Mouse (Mus musculus): Measurements from ENCODE around the gene Osgin1. TPM values are rescaled to one million over a fixed set of nuclear protein-coding genes. Genes with fewer than 3 reads are reported as not detected.

The Osgin1 gene
- polyA plus RNA-seq, 1 experiment = 14.3 TPM

GRCm38 (mm10) chr8:119456045-119456444, 22.1 kb downstream of the Osgin1 start:
- Histone ChIP-seq H3ac (ENCODE audit: control insufficient read depth, insufficient read length) (no peak overlapping the region), H3K4me2 (ENCODE audit: low read depth) (no peak overlapping the region), H3K36me3 (ENCODE audit: control insufficient read depth, insufficient read depth) (no peaks in the 10 kb centered on the region), H3K79me2 (ENCODE audit: control insufficient read depth, insufficient read depth) (no peaks in the 10 kb centered on the region), H3K4me3 (no peak overlapping the region), H3K27me3 (ENCODE audit: control insufficient read depth, insufficient read depth, insufficient read length) (peaks cover 13% of the 10 kb centered on the region)
- no peak for TF ChIP-seq REST (IDR thresholded peaks at IDR 0.05; ENCODE audit: insufficient read depth, insufficient read length)
- no peak for TF ChIP-seq USF1 (IDR thresholded peaks at IDR 0.05; ENCODE audit: low read depth)
- TF ChIP-seq TCF12 (IDR thresholded peaks at IDR 0.05; ENCODE audit: insufficient read depth, poor library complexity, severe bottlenecking) = no peak

GRCm38 (mm10) chr8:119459724-119460123, 25.8 kb downstream of the Osgin1 start:
- H3ac ChIP-seq (ENCODE audit: control insufficient read depth, insufficient read length) = no peak overlapping the region
- no peak overlapping the region for H3K4me2 ChIP-seq (ENCODE audit: low read depth)
- H3K36me3 ChIP-seq (ENCODE audit: control insufficient read depth, insufficient read depth) = no peaks in the 10 kb centered on the region
- H3K27me3 ChIP-seq (ENCODE audit: control insufficient read depth, insufficient read depth, insufficient read length) = peaks cover 50% of the 10 kb centered on the region
- no peak overlapping the region for H3K4me3 ChIP-seq
- TF ChIP-seq REST (IDR thresholded peaks at IDR 0.05; ENCODE audit: insufficient read depth, insufficient read length) = no peak
- no peak for TF ChIP-seq MAX (IDR thresholded peaks at IDR 0.05; ENCODE audit: low read depth)
- TF ChIP-seq CEBPB (IDR thresholded peaks at IDR 0.05; ENCODE audit: insufficient read depth, poor library complexity, severe bottlenecking) = no peak
- TF ChIP-seq MYOG (IDR thresholded peaks at IDR 0.05; ENCODE audit: control insufficient read depth in 1 of 3, insufficient read depth in 1 of 3, insufficient read length in 2 of 3, low read depth in 2 of 3) = no peak
- TF ChIP-seq POLR2A (IDR thresholded peaks at IDR 0.05; ENCODE audit: insufficient read length, low read depth) = no peak
- no peak for TF ChIP-seq USF1 (IDR thresholded peaks at IDR 0.05; ENCODE audit: low read depth)
- TF ChIP-seq E2F4 (IDR thresholded peaks at IDR 0.05; ENCODE audit: insufficient read depth) = no peak
- TF ChIP-seq POLR2AphosphoS2 (IDR thresholded peaks at IDR 0.05; ENCODE audit: insufficient read length, low read depth) = no peak
- no peak for TF ChIP-seq TCF3 (IDR thresholded peaks at IDR 0.05; ENCODE audit: insufficient read length, low read depth)
- H3K79me2 ChIP-seq (ENCODE audit: control insufficient read depth, insufficient read depth) = no peaks in the 10 kb centered on the region

- no peaks in the 10 kb centered on the region for H3K79me2 ChIP-seq (ENCODE audit: control insufficient read depth, insufficient read depth)
- H3K27me3 ChIP-seq (ENCODE audit: control insufficient read depth, insufficient read depth, insufficient read length) = peaks cover 66% of the 10 kb centered on the region
- H3K4me2 ChIP-seq (ENCODE audit: low read depth) = no peak overlapping the region
- TF ChIP-seq MAX (IDR thresholded peaks at IDR 0.05; ENCODE audit: low read depth) (no peak), MYOG (IDR thresholded peaks at IDR 0.05; ENCODE audit: control insufficient read depth in 1 of 3, insufficient read depth in 1 of 3, insufficient read length in 2 of 3, low read depth in 2 of 3) (no peak), POLR2A (IDR thresholded peaks at IDR 0.05; ENCODE audit: insufficient read length, low read depth) (no peak), CEBPB (IDR thresholded peaks at IDR 0.05; ENCODE audit: insufficient read depth, poor library complexity, severe bottlenecking) (no peak), MYOD1 (IDR thresholded peaks at IDR 0.05; ENCODE audit: control insufficient read depth in 1 of 3, insufficient read length in 2 of 3, low read depth in 2 of 3) (no peak), USF1 (IDR thresholded peaks at IDR 0.05; ENCODE audit: low read depth) (no peak), E2F4 (IDR thresholded peaks at IDR 0.05; ENCODE audit: insufficient read depth) (no peak), REST (IDR thresholded peaks at IDR 0.05; ENCODE audit: insufficient read depth, insufficient read length) (no peak), TCF3 (IDR thresholded peaks at IDR 0.05; ENCODE audit: insufficient read length, low read depth) (no peak), SRF (IDR thresholded peaks at IDR 0.05; ENCODE audit: control insufficient read depth, insufficient read length, low read depth) (no peak), POLR2AphosphoS2 (IDR thresholded peaks at IDR 0.05; ENCODE audit: insufficient read length, low read depth) (no peak), TCF12 (IDR thresholded peaks at IDR 0.05; ENCODE audit: insufficient read depth, poor library complexity, severe bottlenecking) (no peak)
- no peak overlapping the region for H3K4me3 ChIP-seq
- no peaks in the 10 kb centered on the region for H3K36me3 ChIP-seq (ENCODE audit: control insufficient read depth, insufficient read depth)
- H3ac ChIP-seq (ENCODE audit: control insufficient read depth, insufficient read length) = no peak overlapping the region
Observed at GRCm38 (mm10) chr8:119461356-119461755, 27.4 kb downstream of the Osgin1 start.

GRCm38 (mm10) chr8:119463709-119464108, 29.8 kb downstream of the Osgin1 start:
- Histone ChIP-seq H3K36me3 (ENCODE audit: control insufficient read depth, insufficient read depth) (no peaks in the 10 kb centered on the region), H3ac (ENCODE audit: control insufficient read depth, insufficient read length) (no peak overlapping the region), H3K4me3 (no peak overlapping the region), H3K27me3 (ENCODE audit: control insufficient read depth, insufficient read depth, insufficient read length) (peaks cover 88% of the 10 kb centered on the region), H3K4me2 (ENCODE audit: low read depth) (no peak overlapping the region), H3K79me2 (ENCODE audit: control insufficient read depth, insufficient read depth) (no peaks in the 10 kb centered on the region)
- TF ChIP-seq E2F4 (IDR thresholded peaks at IDR 0.05; ENCODE audit: insufficient read depth) = no peak
- TF ChIP-seq MYOD1 (IDR thresholded peaks at IDR 0.05; ENCODE audit: control insufficient read depth in 1 of 3, insufficient read length in 2 of 3, low read depth in 2 of 3) = no peak
- no peak for TF ChIP-seq USF1 (IDR thresholded peaks at IDR 0.05; ENCODE audit: low read depth)
- TF ChIP-seq MAX (IDR thresholded peaks at IDR 0.05; ENCODE audit: low read depth) = no peak
- no peak for TF ChIP-seq REST (IDR thresholded peaks at IDR 0.05; ENCODE audit: insufficient read depth, insufficient read length)
- TF ChIP-seq POLR2AphosphoS2 (IDR thresholded peaks at IDR 0.05; ENCODE audit: insufficient read length, low read depth) = no peak
- no peak for TF ChIP-seq TCF12 (IDR thresholded peaks at IDR 0.05; ENCODE audit: insufficient read depth, poor library complexity, severe bottlenecking)
- TF ChIP-seq SRF (IDR thresholded peaks at IDR 0.05; ENCODE audit: control insufficient read depth, insufficient read length, low read depth) = no peak
- TF ChIP-seq POLR2A (IDR thresholded peaks at IDR 0.05; ENCODE audit: insufficient read length, low read depth) = no peak
- no peak for TF ChIP-seq CEBPB (IDR thresholded peaks at IDR 0.05; ENCODE audit: insufficient read depth, poor library complexity, severe bottlenecking)
- TF ChIP-seq TCF3 (IDR thresholded peaks at IDR 0.05; ENCODE audit: insufficient read length, low read depth) = no peak

- H3K4me3 ChIP-seq = no peak overlapping the region
- TF ChIP-seq USF1 (IDR thresholded peaks at IDR 0.05; ENCODE audit: low read depth) = no peak
- no peak for TF ChIP-seq POLR2A (IDR thresholded peaks at IDR 0.05; ENCODE audit: insufficient read length, low read depth)
- TF ChIP-seq E2F4 (IDR thresholded peaks at IDR 0.05; ENCODE audit: insufficient read depth) = no peak
- no peak for TF ChIP-seq MAX (IDR thresholded peaks at IDR 0.05; ENCODE audit: low read depth)
- no peak for TF ChIP-seq MYOG (IDR thresholded peaks at IDR 0.05; ENCODE audit: control insufficient read depth in 1 of 3, insufficient read depth in 1 of 3, insufficient read length in 2 of 3, low read depth in 2 of 3)
- TF ChIP-seq TCF12 (IDR thresholded peaks at IDR 0.05; ENCODE audit: insufficient read depth, poor library complexity, severe bottlenecking) = no peak
- TF ChIP-seq CEBPB (IDR thresholded peaks at IDR 0.05; ENCODE audit: insufficient read depth, poor library complexity, severe bottlenecking) = no peak
- TF ChIP-seq REST (IDR thresholded peaks at IDR 0.05; ENCODE audit: insufficient read depth, insufficient read length) = no peak
- TF ChIP-seq MYOD1 (IDR thresholded peaks at IDR 0.05; ENCODE audit: control insufficient read depth in 1 of 3, insufficient read length in 2 of 3, low read depth in 2 of 3) = no peak
- no peak for TF ChIP-seq TCF3 (IDR thresholded peaks at IDR 0.05; ENCODE audit: insufficient read length, low read depth)
- no peak for TF ChIP-seq SRF (IDR thresholded peaks at IDR 0.05; ENCODE audit: control insufficient read depth, insufficient read length, low read depth)
- TF ChIP-seq POLR2AphosphoS2 (IDR thresholded peaks at IDR 0.05; ENCODE audit: insufficient read length, low read depth) = no peak
- no peaks in the 10 kb centered on the region for H3K36me3 ChIP-seq (ENCODE audit: control insufficient read depth, insufficient read depth)
- no peaks in the 10 kb centered on the region for H3K79me2 ChIP-seq (ENCODE audit: control insufficient read depth, insufficient read depth)
- H3K4me2 ChIP-seq (ENCODE audit: low read depth) = no peak overlapping the region
- H3ac ChIP-seq (ENCODE audit: control insufficient read depth, insufficient read length) = no peak overlapping the region
- H3K27me3 ChIP-seq (ENCODE audit: control insufficient read depth, insufficient read depth, insufficient read length) = peaks cover 99% of the 10 kb centered on the region
Observed at GRCm38 (mm10) chr8:119466105-119466504, 32.2 kb downstream of the Osgin1 start.
